In the genomic region with DNA sequence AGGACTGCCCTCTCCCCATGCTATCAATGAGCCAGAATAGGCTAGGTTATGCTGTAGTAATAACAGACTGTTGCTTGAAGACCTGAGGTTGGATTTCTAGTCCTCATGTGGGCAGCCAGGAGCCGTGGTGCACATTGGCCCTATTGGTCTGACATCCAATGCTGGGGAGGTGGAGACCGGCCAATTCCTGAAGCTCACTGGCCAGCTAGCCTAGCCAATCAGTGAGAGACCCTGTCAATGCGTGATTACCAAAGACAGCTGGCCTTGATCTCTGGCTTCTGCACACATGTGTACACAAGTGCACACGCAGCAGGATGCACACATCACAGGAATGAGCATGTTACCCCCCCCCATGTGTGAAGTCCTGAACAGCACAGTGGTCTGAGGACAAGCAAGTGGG, we compare ENCODE assay signal across 12 mouse cellular contexts.
"Had no signal": no experiment of that assay in that cellular context is flagged by ENCODE, and none has a peak within 500 bp of the region (broad histone marks: within the 10 kb centered on the region; RNA-seq: fewer than 3 reads in every experiment).

No protein-coding gene starts in this region.

- H3K9me3 ChIP-seq: limb, embryonic 13.5 days; midbrain, embryonic 12.5 days; neural tube, embryonic 13.5 days; stomach, embryonic 15.5 days had no signal

- H3K4me2 ChIP-seq: limb, embryonic 13.5 days; midbrain, embryonic 12.5 days; neural tube, embryonic 13.5 days; stomach, embryonic 15.5 days had no signal

- H3K27ac ChIP-seq: midbrain, embryonic 12.5 days; neural tube, embryonic 13.5 days; stomach, embryonic 15.5 days had no signal

- H3K4me1 ChIP-seq: stomach, embryonic 15.5 days had no signal

- H3K4me3 ChIP-seq: limb, embryonic 13.5 days; midbrain, embryonic 12.5 days; neural tube, embryonic 13.5 days; stomach, embryonic 15.5 days had no signal

- H3K9ac ChIP-seq: limb, embryonic 13.5 days; midbrain, embryonic 12.5 days; neural tube, embryonic 13.5 days; stomach, embryonic 15.5 days had no signal

- DNase-seq: kidney, adult 8-10 months; kidney, postnatal 14 days; left cerebral cortex, postnatal 4 days; lung, adult 18-20 months; retina, postnatal 1 day; right cerebral cortex, postnatal 4 days; thymus, postnatal 4 days had no signal

- H3K36me3 ChIP-seq: stomach, embryonic 15.5 days had no signal

- H3K27me3 ChIP-seq: midbrain, embryonic 12.5 days; neural tube, embryonic 13.5 days; stomach, embryonic 15.5 days had no signal

- ATAC-seq: midbrain, embryonic 16.5 days had no signal
